Mouse (Mus musculus) lung, adult 2 months (tissue): Measurements from ENCODE around the gene Apobec1. TPM values are rescaled to one million over a fixed set of nuclear protein-coding genes. Genes with fewer than 3 reads are reported as not detected.

ENCODE experiments used
- DNase-seq: peaks from one replicate; pipeline ENCODE4 v3.0.0; 2022
- H3K4me1 ChIP-seq: fragments of 200-500 bp; 2 replicates; pipeline ENCODE4 v1.6.1; 2011; ENCODE audit warnings: low read length; ENCODE audit not compliant: control insufficient read depth, insufficient read depth
- H3K4me3 ChIP-seq: fragments of 200-500 bp; replicated peaks from 2 replicates; pipeline ENCODE3; 2011; ENCODE audit warnings: low read depth, mild to moderate bottlenecking, control low read depth, low read length; ENCODE audit errors: extremely low read depth
- CTCF ChIP-seq: fragments of 200-500 bp; IDR thresholded peaks from 2 replicates; pipeline ENCODE4 v1.5.1; 2011; ENCODE audit warnings: mild to moderate bottlenecking, low read length, control low read depth; ENCODE audit not compliant: insufficient read depth
- POLR2A ChIP-seq: fragments of 200-500 bp; IDR thresholded peaks from 2 replicates; pipeline ENCODE4 v1.6.1; 2011; ENCODE audit warnings: low read depth, mild to moderate bottlenecking, control low read depth, low read length, borderline replicate concordance; ENCODE audit errors: extremely low read depth
- WGBS: fragments of 180-500 bp; shearing (Covaris S2); methylation state at CpG from one replicate; pipeline ENCODE4 v1.1.7; 2018; 5-methylcytosine and 5-hydroxymethylcytosine counted together
- polyA plus RNA-seq: library from polyadenylated mRNA; depleted of rRNA; stranded (reverse); fragments of >200 nt; gene quantifications from 2 replicates; pipeline ENCODE4 v1.2.3, GENCODE M21; 2012

The Apobec1 gene
- polyA plus RNA-seq, 1 experiment = 23.2 TPM

DNA sequence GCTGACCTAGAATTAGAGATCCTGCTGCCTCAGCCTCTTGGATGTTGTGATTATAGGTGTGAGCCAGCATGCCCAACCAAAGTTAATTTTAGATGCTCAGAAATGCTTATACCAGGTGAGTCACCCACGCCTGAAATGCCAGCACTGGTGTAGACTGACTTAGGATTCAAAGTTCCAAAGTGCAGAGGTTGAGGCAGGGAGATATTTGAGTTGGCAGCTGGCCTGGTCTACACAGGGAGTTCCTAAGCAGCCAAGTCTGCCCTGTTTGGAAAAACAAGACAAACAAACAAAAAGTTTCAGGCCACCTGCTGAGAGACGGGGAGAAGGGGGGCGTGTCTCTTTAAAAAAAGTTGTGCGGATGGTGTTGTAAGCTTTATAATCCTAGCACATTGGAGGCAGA lies 22.9 kb upstream of the Apobec1 start:
- H3K4me1 ChIP-seq = no peaks in the 10 kb centered on the region
- TF ChIP-seq CTCF = no peak
- no peak for TF ChIP-seq POLR2A
- no peak for DNase-seq
- 69% methylated on average over 4 of the region's 4 CpGs for WGBS
- no peak overlapping the region for H3K4me3 ChIP-seq

- no peaks in the 10 kb centered on the region for H3K4me1 ChIP-seq
- no peak overlapping the region for H3K4me3 ChIP-seq
- TF ChIP-seq CTCF = no peak
- TF ChIP-seq POLR2A = no peak
- 62% methylated on average over 5 of the region's 5 CpGs for WGBS
- DNase-seq = no peak
These were observed 22.2 kb upstream of the Apobec1 start for GRCm38 (mm10) chr6:122624480-122624879.

- 85% methylated on average over 6 of the region's 6 CpGs for WGBS
These were observed 18.8 kb upstream of the Apobec1 start for GRCm38 (mm10) chr6:122621066-122621465.

DNA sequence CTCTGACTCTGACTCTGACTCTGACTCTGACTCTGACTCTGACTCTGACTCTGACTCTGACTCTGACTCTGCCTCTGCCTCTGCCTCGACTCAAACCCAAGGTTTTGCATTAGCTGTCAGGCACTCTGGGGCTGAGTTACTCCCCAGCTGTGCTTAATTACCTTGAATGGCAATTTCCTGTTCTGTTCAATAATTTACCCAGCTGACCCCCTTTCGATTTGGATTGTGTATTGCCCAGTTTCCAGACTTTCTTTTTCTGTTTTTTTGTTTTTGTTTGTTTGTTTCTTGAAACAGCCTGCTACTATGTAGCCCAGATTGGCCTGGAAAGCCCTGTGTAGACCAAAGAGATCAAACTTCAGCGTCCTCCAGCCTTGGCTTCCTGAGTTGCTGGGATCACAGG lies 13.8 kb upstream of the Apobec1 start:
- TF ChIP-seq CTCF = no peak
- TF ChIP-seq POLR2A = no peak
- Histone ChIP-seq H3K4me1 (no peaks in the 10 kb centered on the region), H3K4me3 (no peak overlapping the region)
- no peak for DNase-seq
- WGBS = 61% methylated on average over 3 of the region's 3 CpGs

More at GRCm38 (mm10) chr6:122621066-122621465, 18.8 kb upstream of the Apobec1 start:
- no peak for TF ChIP-seq CTCF
- no peak for TF ChIP-seq POLR2A
- DNase-seq = no peak
- Histone ChIP-seq H3K4me3 (no peak overlapping the region), H3K4me1 (no peaks in the 10 kb centered on the region)

GRCm38 (mm10) chr6:122614047-122614446 lies 11.8 kb upstream of the Apobec1 start:
- WGBS = 54% methylated on average over 2 of the region's 2 CpGs
- no peaks in the 10 kb centered on the region for H3K4me1 ChIP-seq
- TF ChIP-seq POLR2A (no peak), CTCF (0 out of 2 replicates have a peak, but pooled peaks have one; percentile 9)
- DNase-seq = no peak
- no peak overlapping the region for H3K4me3 ChIP-seq

DNA sequence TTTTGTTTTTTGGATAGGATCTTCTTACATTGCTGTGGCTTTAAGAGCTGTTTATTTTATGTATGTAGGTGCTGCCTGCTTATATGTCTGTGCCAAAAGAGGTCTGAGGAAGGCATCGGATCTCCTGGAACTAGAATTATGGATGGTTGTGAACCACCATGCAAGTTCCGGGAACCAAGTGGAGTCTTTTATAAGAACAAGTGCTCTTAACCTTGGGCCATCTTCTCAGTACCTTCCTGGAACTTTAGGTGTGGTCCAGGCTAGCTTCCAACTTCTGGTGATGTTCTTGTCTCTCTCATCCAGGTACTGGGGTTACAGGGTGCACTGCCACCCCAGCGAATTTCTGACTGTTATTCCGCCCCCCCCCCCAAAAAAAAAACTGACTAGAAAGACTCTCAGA lies 10.2 kb upstream of the Apobec1 start:
- H3K4me3 ChIP-seq = no peak overlapping the region
- TF ChIP-seq POLR2A (no peak), CTCF (no peak)
- H3K4me1 ChIP-seq = no peaks in the 10 kb centered on the region
- 66% methylated on average over 4 of the region's 4 CpGs for WGBS
- DNase-seq = no peak

DNA sequence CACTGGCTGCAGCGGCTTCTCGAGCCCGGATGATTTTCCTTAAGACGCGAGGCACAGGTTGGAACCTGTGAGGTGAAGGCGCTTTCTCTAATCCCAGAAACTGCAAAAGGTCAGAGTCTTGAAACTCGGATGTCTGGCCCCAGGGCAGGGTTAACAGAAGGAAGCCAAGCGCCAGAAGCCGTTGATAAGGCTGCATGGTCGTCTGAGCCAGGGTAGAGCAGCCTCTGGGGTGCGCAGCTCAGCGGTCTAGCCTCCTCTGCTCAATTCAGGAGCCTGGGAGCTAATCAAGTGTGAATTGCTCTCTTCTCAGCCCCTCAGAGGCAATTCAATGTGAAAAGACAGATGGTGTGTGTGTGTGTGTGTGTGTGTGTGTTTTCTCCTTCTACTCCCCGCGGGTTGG lies 7.5 kb upstream of the Apobec1 start, which contains the start of gene Gdf3:
Gdf3 (minus strand) TSS at position 317 of the 400 bp plus-strand sequence.
- Histone ChIP-seq H3K4me1 (no peaks in the 10 kb centered on the region), H3K4me3 (no peak within 1 kb of the TSS)
- WGBS = 44% methylated on average over 14 of the region's 14 CpGs
- no peak for TF ChIP-seq CTCF
- TF ChIP-seq POLR2A = no peak
- DNase-seq = no peak

GRCm38 (mm10) chr6:122609377-122609728 lies 7.1 kb upstream of the Apobec1 start:
- WGBS = 41% methylated on average over 9 of the region's 9 CpGs
- DNase-seq = no peak
- H3K4me1 ChIP-seq = no peaks in the 10 kb centered on the region
- TF ChIP-seq CTCF (no peak), POLR2A (no peak)
- no peak overlapping the region for H3K4me3 ChIP-seq

- no peak overlapping the region for H3K4me3 ChIP-seq
- no peak for DNase-seq
- WGBS = 79% methylated on average over 10 of the region's 10 CpGs
- no peak for TF ChIP-seq POLR2A
- no peak for TF ChIP-seq CTCF
- no peaks in the 10 kb centered on the region for H3K4me1 ChIP-seq
These were observed 6.5 kb upstream of the Apobec1 start for GRCm38 (mm10) chr6:122608434-122609376.

- WGBS = 88% methylated on average over 10 of the region's 12 CpGs
- no peak overlapping the region for H3K4me3 ChIP-seq
- TF ChIP-seq CTCF = no peak
- no peak for TF ChIP-seq POLR2A
These were observed 5.5 kb upstream of the Apobec1 start for GRCm38 (mm10) chr6:122607700-122608099.

More at GRCm38 (mm10) chr6:122607700-122608099, 5.5 kb upstream of the Apobec1 start:
- no peak for DNase-seq
- no peaks in the 10 kb centered on the region for H3K4me1 ChIP-seq
